Mouse (Mus musculus) liver, embryonic 16.5 days (tissue): ENCODE results near the gene Asf1b. TPM values are rescaled to one million over a fixed set of nuclear protein-coding genes. Genes with fewer than 3 reads are reported as not detected.

Experiments used
- ATAC-seq: fragments of 200-750 bp; cut with Nextera tagmentation; 2 replicates; pipeline ENCODE4 v1.8.0; 2017; ENCODE audit warnings: low read depth, mild to moderate bottlenecking, moderate number of reproducible peaks, moderate library complexity
- H3K27ac ChIP-seq: fragments of 300-500 bp; sonication (generic); 2 replicates; pipeline ENCODE4 v1.5.1; 2014; ENCODE audit warnings: mild to moderate bottlenecking, low read length
- H3K27me3 ChIP-seq: fragments of 300-500 bp; sonication (generic); 2 replicates; pipeline ENCODE4 v1.6.1; 2014; ENCODE audit warnings: low read depth, low read length, mixed read lengths; ENCODE audit not compliant: control insufficient read depth, insufficient read depth
- H3K36me3 ChIP-seq: fragments of 300-500 bp; sonication (generic); 2 replicates; pipeline ENCODE4 v1.6.1; 2014; ENCODE audit warnings: mild to moderate bottlenecking; ENCODE audit not compliant: control insufficient read depth, insufficient read depth
- H3K4me1 ChIP-seq: fragments of 300-500 bp; sonication (generic); 2 replicates; pipeline ENCODE4 v1.6.1; 2014; ENCODE audit warnings: low read depth, low read length, mixed read lengths; ENCODE audit not compliant: control insufficient read depth
- H3K4me2 ChIP-seq: fragments of 300-500 bp; sonication (generic); 2 replicates; pipeline ENCODE4 v1.6.1; 2014; ENCODE audit warnings: low read depth, low read length, mixed read lengths
- H3K4me3 ChIP-seq: fragments of 300-500 bp; sonication (generic); 2 replicates; pipeline ENCODE4 v1.5.1; 2014; ENCODE audit warnings: low read depth, mild to moderate bottlenecking, low read length
- H3K9ac ChIP-seq: fragments of 300-500 bp; sonication (generic); 2 replicates; pipeline ENCODE4 v1.6.1; 2014; ENCODE audit warnings: low read depth, low read length
- H3K9me3 ChIP-seq: fragments of 300-500 bp; sonication (generic); replicated peaks from 2 replicates; pipeline ENCODE4 v1.6.1; 2016; ENCODE audit warnings: low read length; ENCODE audit not compliant: control insufficient read depth
- whole genome bisulfite sequencing: fragments of 180-500 bp; shearing (Covaris S2); extraction: QIAGEN DNeasy Blood & Tissue Kit; methylation state at CpG from one replicate; pipeline ENCODE4 v1.1.7; 2014; ENCODE audit not compliant: insufficient replicate concordance; 5-methylcytosine and 5-hydroxymethylcytosine counted together
- polyA plus RNA-seq: library from polyadenylated mRNA; unstranded; fragments of >200 nt; fragmentation: Nextera tagmentation; extraction: Ambion mirVana; gene quantifications from 2 replicates; pipeline ENCODE4 v1.2.1, GENCODE M21; 2015

The Asf1b gene
- polyA plus RNA-seq = 108 and 110 TPM in 2 replicates

DNA sequence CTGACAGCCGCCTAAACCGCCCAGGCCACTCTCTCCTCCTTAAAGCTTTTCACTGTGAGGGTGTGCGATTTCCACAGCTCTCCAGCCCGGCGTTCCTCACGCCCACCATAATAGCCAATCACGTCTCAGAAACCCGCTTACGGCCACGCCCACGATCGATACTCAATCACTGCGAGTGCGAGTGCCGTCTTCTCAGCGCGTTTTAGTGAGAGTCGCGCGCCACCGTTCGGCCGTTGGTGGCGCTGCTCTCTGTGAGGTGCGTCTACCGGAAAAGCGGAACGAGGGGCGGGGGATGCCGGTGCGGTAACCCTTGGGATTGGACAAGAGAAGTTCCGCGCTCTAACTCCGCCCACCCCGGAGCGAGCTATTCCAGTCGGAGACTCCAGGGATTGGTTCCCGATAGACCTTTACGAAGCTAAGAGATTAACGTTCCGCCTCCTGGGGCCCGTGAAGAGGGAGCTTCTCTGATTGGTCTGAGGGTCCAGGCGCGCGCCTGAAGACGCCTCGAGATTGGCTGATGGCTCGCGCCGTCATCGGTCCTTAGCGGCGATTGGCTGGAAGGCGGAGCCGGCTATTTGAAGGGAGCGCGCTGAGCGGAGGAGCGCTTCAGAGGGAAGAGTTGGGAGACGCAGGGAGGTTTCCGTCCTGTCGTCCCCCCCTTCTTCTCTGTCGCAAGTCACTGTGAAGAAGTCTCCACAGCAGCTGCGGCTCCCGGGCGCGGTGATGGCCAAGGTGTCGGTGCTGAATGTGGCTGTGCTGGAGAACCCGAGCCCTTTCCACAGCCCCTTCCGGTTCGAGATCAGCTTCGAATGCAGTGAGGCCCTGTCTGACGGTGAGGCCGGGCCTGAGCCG lies at the start of gene Asf1b, which contains the start of gene Gm10644:
Gene Asf1b, plus strand, starts transcription at position 402 of the 852 bp plus-strand sequence.
Gene Gm10644, minus strand, starts transcription at position 100 of the 852 bp plus-strand sequence.
- Histone ChIP-seq H3K9me3 (no peaks in the 10 kb centered on the region), H3K27me3 (no peaks in the 10 kb centered on the region), H3K4me1 (peaks cover 19% of the 10 kb centered on the region), H3K36me3 (peaks cover 2% of the 10 kb centered on the region; the same call in 1 of the 2 replicates), H3K4me2 (peak within 1 kb of the TSS; percentile 83), H3K9ac (peak within 1 kb of the TSS; percentile 80), H3K27ac (peak within 1 kb of the TSS; percentile 78), H3K4me3 (peak within 1 kb of the TSS; percentile 83)
- ATAC-seq = peak; percentile 98
- WGBS = under 1% methylated on average over 73 of the region's 75 CpGs

DNA sequence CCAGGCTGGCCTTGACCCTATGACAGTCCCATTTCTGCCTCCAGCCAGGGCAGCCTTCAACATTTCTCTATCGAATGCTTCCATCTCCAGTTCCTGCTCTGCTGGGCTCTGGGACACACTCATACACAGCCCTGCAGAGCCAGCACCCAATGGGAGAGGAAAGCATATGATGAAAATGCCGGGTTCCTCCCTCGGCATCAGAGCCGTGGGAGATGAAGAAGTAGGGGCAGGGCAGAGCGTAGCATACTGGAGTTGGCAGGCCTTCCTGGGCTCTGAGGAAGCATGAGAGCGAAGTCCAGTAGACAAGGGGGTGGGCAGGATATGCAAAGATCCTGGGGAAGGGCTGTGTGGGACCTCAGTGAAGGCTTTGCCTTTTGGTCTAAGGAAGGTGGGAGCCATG lies 46.7 kb upstream of the Asf1b start:
- Histone ChIP-seq H3K9ac (no peak overlapping the region), H3K36me3 (no peaks in the 10 kb centered on the region)
- WGBS = 60% methylated on average over 6 of the region's 6 CpGs

DNA sequence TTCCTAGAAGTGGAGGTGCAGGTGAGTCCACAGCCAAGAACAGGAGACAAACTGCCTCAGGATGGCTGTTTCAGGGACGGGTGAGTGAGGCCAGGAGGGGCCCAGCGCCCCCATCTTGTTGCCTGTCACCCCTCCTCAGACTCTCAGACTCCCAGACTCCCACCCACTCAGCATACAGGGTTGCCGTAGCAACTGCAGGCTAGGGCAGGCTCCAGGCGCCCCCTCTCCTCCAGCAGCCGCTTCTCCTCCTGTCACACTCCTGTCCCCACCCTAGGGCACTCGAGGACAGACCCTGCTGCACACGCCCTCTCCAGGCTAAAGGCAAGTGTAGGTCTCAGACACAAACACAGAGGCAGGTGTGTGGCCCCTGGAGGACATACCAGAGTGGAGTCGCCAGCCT lies 46.0 kb upstream of the Asf1b start:
- H3K27me3 ChIP-seq = no peaks in the 10 kb centered on the region
- 56% methylated on average over 8 of the region's 8 CpGs for WGBS
- ATAC-seq = no peak

More for the DNA sequence above, 46.7 kb upstream of the Asf1b start:
- Histone ChIP-seq H3K27me3 (no peaks in the 10 kb centered on the region), H3K9me3 (no peaks in the 10 kb centered on the region), H3K27ac (no peak overlapping the region), H3K4me2 (no peak overlapping the region), H3K4me3 (no peak overlapping the region), H3K4me1 (no peaks in the 10 kb centered on the region)
- ATAC-seq = no peak

DNA sequence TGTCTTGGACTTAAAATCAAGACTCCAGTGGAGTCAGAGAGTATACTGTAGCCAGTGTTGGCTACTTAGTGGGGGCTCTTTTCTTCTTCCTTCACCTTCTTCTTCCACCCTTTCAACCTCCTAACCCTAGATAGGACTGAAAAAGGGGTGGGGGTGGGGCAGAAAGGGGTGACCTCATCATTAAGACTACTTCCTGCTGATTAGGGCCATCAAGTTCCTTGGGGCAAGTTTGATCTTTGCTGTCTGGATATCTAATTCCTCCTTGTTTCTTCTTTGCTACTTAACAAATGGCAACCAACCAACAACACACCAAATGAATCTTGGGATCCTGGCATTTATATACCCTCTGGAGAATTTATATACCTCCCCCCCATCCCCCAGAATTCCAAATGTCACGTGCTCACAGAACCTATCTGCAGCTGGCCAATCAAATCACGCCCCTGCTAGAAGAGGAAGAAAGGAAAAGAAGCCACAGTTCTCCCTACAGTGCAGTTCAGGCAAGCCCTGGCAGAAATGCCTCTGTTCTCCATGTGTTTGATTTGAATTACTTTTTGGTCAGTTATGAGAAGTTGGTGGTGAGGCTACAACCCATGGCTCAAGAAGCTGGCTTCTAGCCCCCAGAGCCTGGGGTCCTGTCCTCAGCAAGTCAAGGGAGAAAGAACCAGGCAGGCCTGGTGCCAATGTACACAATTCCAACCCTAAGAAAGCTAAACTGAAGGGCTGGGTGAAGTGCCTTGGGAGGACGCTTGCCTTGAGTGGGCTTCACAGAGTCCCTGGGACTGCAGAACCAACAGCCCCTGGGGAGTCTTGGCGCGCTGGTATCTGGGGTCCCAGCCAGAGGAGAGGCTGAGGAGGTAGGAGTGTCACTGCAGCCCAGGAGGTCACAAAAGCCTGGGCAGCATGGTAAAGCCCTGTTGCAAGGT lies 43.2 kb upstream of the Asf1b start:
- Histone ChIP-seq H3K4me3 (no peak overlapping the region), H3K36me3 (no peaks in the 10 kb centered on the region), H3K9me3 (no peaks in the 10 kb centered on the region), H3K4me1 (peaks cover 6% of the 10 kb centered on the region), H3K9ac (no peak overlapping the region), H3K4me2 (no peak overlapping the region), H3K27me3 (no peaks in the 10 kb centered on the region), H3K27ac (no peak overlapping the region)
- no peak for ATAC-seq
- 57% methylated on average over 5 of the region's 5 CpGs for WGBS

More for the DNA sequence above, 46.0 kb upstream of the Asf1b start:
- Histone ChIP-seq H3K27ac (no peak overlapping the region), H3K4me1 (peaks cover under 1% of the 10 kb centered on the region), H3K9me3 (no peaks in the 10 kb centered on the region), H3K4me3 (no peak overlapping the region), H3K4me2 (no peak overlapping the region), H3K9ac (no peak overlapping the region), H3K36me3 (no peaks in the 10 kb centered on the region)

DNA sequence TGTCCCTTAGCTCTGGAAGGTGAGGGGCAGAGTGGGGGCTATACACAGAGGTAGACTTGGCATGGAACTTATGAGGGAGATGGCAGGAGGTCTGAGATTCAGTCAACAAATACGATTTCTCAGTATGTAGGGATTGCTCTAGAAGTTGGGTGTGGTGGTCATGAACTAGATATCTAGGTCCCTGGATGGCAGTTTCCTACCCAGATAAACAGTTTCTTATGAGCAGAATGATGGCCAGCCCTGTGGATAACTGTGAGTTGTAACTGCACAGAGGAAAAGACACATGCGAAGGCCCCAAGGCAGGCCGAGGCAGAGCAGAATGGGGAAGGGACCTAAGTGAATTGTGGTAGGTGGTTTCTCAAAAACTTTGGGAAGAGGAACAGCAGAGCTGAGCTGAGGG lies 41.1 kb upstream of the Asf1b start:
- Histone ChIP-seq H3K27ac (no peak overlapping the region), H3K36me3 (no peaks in the 10 kb centered on the region), H3K9ac (no peak overlapping the region), H3K9me3 (no peaks in the 10 kb centered on the region), H3K4me2 (no peak overlapping the region), H3K4me3 (no peak overlapping the region), H3K27me3 (no peaks in the 10 kb centered on the region), H3K4me1 (peaks cover 15% of the 10 kb centered on the region)
- 20% methylated on average over 3 of the region's 3 CpGs for WGBS
- no peak for ATAC-seq

DNA sequence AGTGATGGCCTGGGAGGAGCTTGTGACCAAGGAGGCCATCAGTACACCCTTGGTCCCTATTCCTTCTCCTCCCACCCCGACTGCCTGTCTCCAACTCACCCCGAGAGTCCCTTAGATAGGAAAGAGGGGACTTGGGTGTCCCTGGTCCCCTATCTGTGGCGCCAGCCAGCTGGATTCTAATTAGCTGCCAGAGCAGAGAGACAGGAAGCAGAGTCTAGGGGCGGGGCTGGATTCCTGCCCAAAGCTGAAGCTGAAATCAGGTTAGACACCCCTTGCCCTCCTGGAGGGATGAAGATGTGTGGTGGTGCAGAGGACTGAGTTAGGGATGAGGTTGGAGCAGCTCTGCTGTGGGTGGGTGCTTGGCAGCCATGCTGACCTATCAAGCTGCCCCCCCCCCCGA lies 40.4 kb upstream of the Asf1b start:
- Histone ChIP-seq H3K27me3 (no peaks in the 10 kb centered on the region), H3K4me1 (peaks cover 18% of the 10 kb centered on the region), H3K9me3 (no peaks in the 10 kb centered on the region), H3K27ac (no peak overlapping the region), H3K36me3 (no peaks in the 10 kb centered on the region), H3K4me2 (no peak overlapping the region), H3K9ac (no peak overlapping the region), H3K4me3 (no peak overlapping the region)
- WGBS = 17% methylated on average over 5 of the region's 5 CpGs
- ATAC-seq = 0 out of 2 replicates have a peak, but pooled peaks have one; percentile 27

DNA sequence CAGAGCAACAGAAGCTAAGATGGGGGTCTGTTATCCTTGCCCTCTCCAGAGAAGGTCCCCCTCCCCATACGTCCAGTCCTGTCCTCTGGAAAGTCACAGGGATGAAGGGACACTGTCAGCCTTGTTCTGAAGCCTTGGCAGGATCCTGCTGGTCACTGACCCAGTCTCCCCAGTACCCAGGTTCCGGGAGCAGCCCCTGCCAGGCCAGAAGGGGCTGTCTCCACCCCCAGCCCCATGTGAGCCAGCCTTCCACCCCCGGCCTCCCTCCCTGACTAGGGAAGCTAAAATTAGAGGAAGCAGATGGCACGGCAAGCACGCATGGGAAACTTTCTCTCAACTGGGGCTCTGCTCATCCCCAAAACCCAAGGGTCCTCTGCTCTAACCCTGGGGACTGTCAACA lies 39.3 kb upstream of the Asf1b start:
- Histone ChIP-seq H3K27ac (no peak overlapping the region), H3K4me1 (peaks cover 18% of the 10 kb centered on the region), H3K27me3 (no peaks in the 10 kb centered on the region), H3K9ac (no peak overlapping the region), H3K4me3 (no peak overlapping the region), H3K9me3 (no peaks in the 10 kb centered on the region), H3K36me3 (no peaks in the 10 kb centered on the region), H3K4me2 (no peak overlapping the region)
- ATAC-seq = no peak
- WGBS = 49% methylated on average over 5 of the region's 5 CpGs

DNA sequence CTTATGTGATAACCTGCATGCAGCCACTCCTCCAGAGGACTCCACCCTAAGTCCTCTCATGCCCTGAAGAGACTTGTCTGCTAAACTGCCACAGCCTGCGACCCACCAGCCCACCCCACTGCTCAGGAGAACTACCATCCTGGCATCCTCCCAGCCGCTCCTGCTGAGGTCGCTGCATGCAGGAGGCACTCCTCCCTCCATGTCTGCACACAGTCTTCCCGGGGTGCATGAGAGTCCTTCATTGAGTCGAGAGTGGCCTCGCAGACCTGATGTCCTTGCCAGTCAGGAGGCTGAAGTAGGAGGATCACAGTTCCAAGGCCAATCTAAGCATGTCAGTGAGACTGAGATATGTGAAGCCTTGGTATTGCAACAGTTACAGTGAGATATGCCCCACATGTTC lies 37.7 kb upstream of the Asf1b start:
- Histone ChIP-seq H3K4me1 (peaks cover 18% of the 10 kb centered on the region), H3K9me3 (no peaks in the 10 kb centered on the region), H3K9ac (no peak overlapping the region), H3K4me2 (no peak overlapping the region), H3K27ac (no peak overlapping the region), H3K36me3 (no peaks in the 10 kb centered on the region), H3K4me3 (no peak overlapping the region), H3K27me3 (no peaks in the 10 kb centered on the region)
- no peak for ATAC-seq
- WGBS = 58% methylated on average over 6 of the region's 6 CpGs
